Mouse (Mus musculus): ENCODE results near the gene Id2. TPM values are rescaled to one million over a fixed set of nuclear protein-coding genes. Genes with fewer than 3 reads are reported as not detected.

Id2 gene
- polyA plus RNA-seq, 1 experiment from 2014 or later: 606 TPM

DNA sequence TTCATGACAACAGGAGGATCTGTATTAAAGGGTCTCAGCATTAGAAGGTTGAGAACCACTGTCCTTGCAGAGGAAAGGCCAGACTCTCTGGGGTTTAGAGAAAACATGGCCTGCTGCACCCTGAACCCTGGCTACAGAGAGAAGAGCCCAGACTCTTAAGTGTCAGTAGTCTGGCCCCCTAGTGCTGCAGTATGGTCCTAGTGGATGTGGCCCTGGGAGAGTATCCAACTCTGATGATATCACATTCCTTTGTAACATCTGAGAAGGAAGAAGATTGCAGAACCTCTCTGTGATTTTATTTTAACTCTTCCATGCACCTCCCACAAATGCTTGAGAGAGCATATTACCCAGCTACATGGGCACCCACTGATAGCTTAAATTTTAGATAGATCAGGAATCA lies 7.6 kb upstream of the Id2 start:
- no peak overlapping the region for H3K27ac ChIP-seq (replicated peaks; ENCODE audit: low read depth, low read length)
- ATAC-seq (replicated peaks; ENCODE audit: insufficient number of reproducible peaks, low FRiP score, low TSS enrichment, low read depth) (no peak), DNase-seq (ENCODE audit: low spot score) (no peak)
- no peak overlapping the region for H3K9ac ChIP-seq (replicated peaks; ENCODE audit: low read length)
- H3K36me3 ChIP-seq (replicated peaks; ENCODE audit: control insufficient read depth, insufficient read depth, low read depth, low read length): no peaks in the 10 kb centered on the region
- H3K4me2 ChIP-seq (ENCODE audit: low read depth, low read length): no peak overlapping the region
- no peaks in the 10 kb centered on the region for H3K9me3 ChIP-seq (replicated peaks; ENCODE audit: control insufficient read depth, low read length)
- H3K4me3 ChIP-seq (ENCODE audit: low read depth, low read length): no peak overlapping the region
- no peaks in the 10 kb centered on the region for H3K27me3 ChIP-seq (ENCODE audit: control insufficient read depth, insufficient read depth, low read length)
- no peaks in the 10 kb centered on the region; the same call in 1 of the 2 replicates for H3K4me1 ChIP-seq (ENCODE audit: control insufficient read depth, insufficient read depth, low read length)

DNA sequence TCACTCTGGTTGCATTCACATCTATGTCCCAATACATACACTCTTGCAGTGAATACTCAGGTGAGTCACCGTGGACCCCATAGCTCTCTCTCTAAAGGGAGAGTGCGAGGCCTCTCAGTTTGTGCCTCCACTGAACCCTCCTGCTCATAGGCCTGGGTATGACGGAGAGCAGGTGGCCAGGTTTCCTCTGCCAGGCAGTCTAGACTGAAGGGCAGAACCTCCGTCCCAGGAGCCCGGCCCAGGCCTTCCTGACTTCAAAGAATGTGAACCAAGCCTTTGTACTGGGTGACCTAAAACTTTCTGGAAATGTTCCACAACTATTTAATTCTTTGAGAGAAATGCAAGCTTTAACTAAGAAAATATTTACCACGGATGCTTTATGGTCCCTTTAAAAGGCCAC lies 7.0 kb upstream of the Id2 start:
- no peak overlapping the region for H3K9ac ChIP-seq (replicated peaks; ENCODE audit: low read length)
- H3K4me1 ChIP-seq (ENCODE audit: control insufficient read depth, insufficient read depth, low read length): no peaks in the 10 kb centered on the region; the same call in 1 of the 2 replicates
- H3K4me2 ChIP-seq (ENCODE audit: low read depth, low read length): no peak overlapping the region
- H3K4me3 ChIP-seq (ENCODE audit: low read depth, low read length): no peak overlapping the region
- ATAC-seq (replicated peaks; ENCODE audit: insufficient number of reproducible peaks, low FRiP score, low TSS enrichment, low read depth) (no peak), DNase-seq (ENCODE audit: low spot score) (no peak)
- no peaks in the 10 kb centered on the region for H3K9me3 ChIP-seq (replicated peaks; ENCODE audit: control insufficient read depth, low read length)
- 68% methylated on average over 6 of the region's 6 CpGs for WGBS
- H3K36me3 ChIP-seq (replicated peaks; ENCODE audit: control insufficient read depth, insufficient read depth, low read depth, low read length): no peaks in the 10 kb centered on the region
- no peaks in the 10 kb centered on the region for H3K27me3 ChIP-seq (ENCODE audit: control insufficient read depth, insufficient read depth, low read length)
- no peak overlapping the region for H3K27ac ChIP-seq (replicated peaks; ENCODE audit: low read depth, low read length)

- no peaks in the 10 kb centered on the region; the same call in 1 of the 2 replicates for H3K4me1 ChIP-seq (ENCODE audit: control insufficient read depth, insufficient read depth, low read length)
- H3K9me3 ChIP-seq (replicated peaks; ENCODE audit: control insufficient read depth, low read length): no peaks in the 10 kb centered on the region
- 9% methylated on average over 5 of the region's 5 CpGs for WGBS
- DNase-seq (ENCODE audit: low spot score): peak; percentile 37
- ATAC-seq (replicated peaks; ENCODE audit: insufficient number of reproducible peaks, low FRiP score, low TSS enrichment, low read depth): no peak
- peak overlapping the region; percentile 99 for H3K27ac ChIP-seq (replicated peaks; ENCODE audit: low read depth, low read length)
- no peaks in the 10 kb centered on the region for H3K27me3 ChIP-seq (ENCODE audit: control insufficient read depth, insufficient read depth, low read length)
- no peak overlapping the region for H3K4me3 ChIP-seq (ENCODE audit: low read depth, low read length)
- no peaks in the 10 kb centered on the region for H3K36me3 ChIP-seq (replicated peaks; ENCODE audit: control insufficient read depth, insufficient read depth, low read depth, low read length)
- H3K9ac ChIP-seq (replicated peaks; ENCODE audit: low read length): peak overlapping the region; percentile 76
- H3K4me2 ChIP-seq (ENCODE audit: low read depth, low read length): peak overlapping the region; percentile 92
Observed at GRCm38 (mm10) chr12:25101389-25101788, 4.4 kb upstream of the Id2 start.

DNA sequence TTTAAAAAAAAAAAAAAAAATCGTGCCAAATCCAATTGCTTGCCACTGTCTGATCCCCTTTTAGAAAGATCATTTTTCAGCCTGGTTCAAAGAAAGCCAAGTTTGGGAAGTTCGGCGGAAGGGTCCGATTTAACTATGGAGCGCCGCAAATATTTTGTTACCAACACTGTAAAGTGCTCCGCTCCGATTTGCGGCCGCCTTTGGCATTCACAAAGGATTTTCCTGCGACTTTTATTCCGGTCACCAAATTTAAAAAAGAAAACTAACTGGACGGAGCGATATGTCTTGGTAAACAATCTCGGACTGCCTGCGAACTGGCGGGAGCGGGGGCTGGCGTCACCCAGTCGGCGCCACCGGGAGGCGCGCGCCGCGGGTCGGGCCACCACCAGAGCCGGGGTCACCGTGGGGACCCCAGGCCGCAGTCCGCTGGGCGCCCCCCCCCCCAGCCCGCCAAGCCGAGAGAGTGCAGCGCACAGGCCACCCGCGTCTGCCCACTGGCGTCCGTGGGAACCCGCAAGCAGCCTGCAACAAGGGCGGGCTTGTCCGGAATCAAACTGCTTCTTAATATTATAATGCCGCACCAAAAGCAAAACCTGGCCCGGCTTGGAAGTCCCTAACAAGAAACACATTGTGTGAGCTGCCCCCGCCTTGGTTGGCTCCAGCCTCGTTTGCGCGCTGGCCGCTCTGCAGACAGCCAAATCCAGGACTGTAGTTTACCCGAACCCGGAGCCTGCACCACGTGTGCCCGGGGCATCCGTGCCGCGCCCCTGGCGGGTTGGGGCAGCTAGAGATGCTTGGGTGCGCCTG lies 3.7 kb upstream of the Id2 start:
- Histone ChIP-seq H3K9me3 (replicated peaks; ENCODE audit: control insufficient read depth, low read length) (no peaks in the 10 kb centered on the region), H3K27ac (replicated peaks; ENCODE audit: low read depth, low read length) (peak overlapping the region; percentile 99), H3K27me3 (ENCODE audit: control insufficient read depth, insufficient read depth, low read length) (no peaks in the 10 kb centered on the region), H3K4me3 (ENCODE audit: low read depth, low read length) (peak overlapping the region; percentile 50), H3K4me1 (ENCODE audit: control insufficient read depth, insufficient read depth, low read length) (no peaks in the 10 kb centered on the region; the same call in 1 of the 2 replicates), H3K36me3 (replicated peaks; ENCODE audit: control insufficient read depth, insufficient read depth, low read depth, low read length) (no peaks in the 10 kb centered on the region), H3K9ac (replicated peaks; ENCODE audit: low read length) (peak overlapping the region; percentile 76), H3K4me2 (ENCODE audit: low read depth, low read length) (peak overlapping the region; percentile 92)
- WGBS: under 1% methylated on average over 59 of the region's 59 CpGs
- DNase-seq (ENCODE audit: low spot score) (peak; percentile 90), ATAC-seq (replicated peaks; ENCODE audit: insufficient number of reproducible peaks, low FRiP score, low TSS enrichment, low read depth) (no peak)

GRCm38 (mm10) chr12:25099563-25100408 lies 2.8 kb upstream of the Id2 start:
- H3K9me3 ChIP-seq (replicated peaks; ENCODE audit: control insufficient read depth, low read length): no peaks in the 10 kb centered on the region
- H3K4me3 ChIP-seq (ENCODE audit: low read depth, low read length): peak overlapping the region; percentile 50
- DNase-seq (ENCODE audit: low spot score) (peak; percentile 74), ATAC-seq (replicated peaks; ENCODE audit: insufficient number of reproducible peaks, low FRiP score, low TSS enrichment, low read depth) (no peak)
- H3K4me1 ChIP-seq (ENCODE audit: control insufficient read depth, insufficient read depth, low read length): no peaks in the 10 kb centered on the region; the same call in 1 of the 2 replicates
- peak overlapping the region; percentile 92 for H3K4me2 ChIP-seq (ENCODE audit: low read depth, low read length)
- peak overlapping the region; percentile 76 for H3K9ac ChIP-seq (replicated peaks; ENCODE audit: low read length)
- no peaks in the 10 kb centered on the region for H3K36me3 ChIP-seq (replicated peaks; ENCODE audit: control insufficient read depth, insufficient read depth, low read depth, low read length)
- under 1% methylated on average over 38 of the region's 38 CpGs for WGBS
- no peaks in the 10 kb centered on the region for H3K27me3 ChIP-seq (ENCODE audit: control insufficient read depth, insufficient read depth, low read length)
- peak overlapping the region; percentile 99 for H3K27ac ChIP-seq (replicated peaks; ENCODE audit: low read depth, low read length)

- H3K9ac ChIP-seq (replicated peaks; ENCODE audit: low read length): peak overlapping the region; percentile 76
- peak overlapping the region; percentile 50 for H3K4me3 ChIP-seq (ENCODE audit: low read depth, low read length)
- peak; percentile 54 for ATAC-seq (replicated peaks; ENCODE audit: insufficient number of reproducible peaks, low FRiP score, low TSS enrichment, low read depth)
- H3K27me3 ChIP-seq (ENCODE audit: control insufficient read depth, insufficient read depth, low read length): no peaks in the 10 kb centered on the region
- peak; percentile 86 for DNase-seq (ENCODE audit: low spot score)
- no peaks in the 10 kb centered on the region; the same call in 1 of the 2 replicates for H3K4me1 ChIP-seq (ENCODE audit: control insufficient read depth, insufficient read depth, low read length)
- 0% methylated on average over 9 of the region's 9 CpGs for WGBS
- no peaks in the 10 kb centered on the region for H3K9me3 ChIP-seq (replicated peaks; ENCODE audit: control insufficient read depth, low read length)
- H3K27ac ChIP-seq (replicated peaks; ENCODE audit: low read depth, low read length): peak overlapping the region; percentile 99
- no peaks in the 10 kb centered on the region for H3K36me3 ChIP-seq (replicated peaks; ENCODE audit: control insufficient read depth, insufficient read depth, low read depth, low read length)
- H3K4me2 ChIP-seq (ENCODE audit: low read depth, low read length): peak overlapping the region; percentile 92
Observed at GRCm38 (mm10) chr12:25099313-25099562, 2.3 kb upstream of the Id2 start.

DNA sequence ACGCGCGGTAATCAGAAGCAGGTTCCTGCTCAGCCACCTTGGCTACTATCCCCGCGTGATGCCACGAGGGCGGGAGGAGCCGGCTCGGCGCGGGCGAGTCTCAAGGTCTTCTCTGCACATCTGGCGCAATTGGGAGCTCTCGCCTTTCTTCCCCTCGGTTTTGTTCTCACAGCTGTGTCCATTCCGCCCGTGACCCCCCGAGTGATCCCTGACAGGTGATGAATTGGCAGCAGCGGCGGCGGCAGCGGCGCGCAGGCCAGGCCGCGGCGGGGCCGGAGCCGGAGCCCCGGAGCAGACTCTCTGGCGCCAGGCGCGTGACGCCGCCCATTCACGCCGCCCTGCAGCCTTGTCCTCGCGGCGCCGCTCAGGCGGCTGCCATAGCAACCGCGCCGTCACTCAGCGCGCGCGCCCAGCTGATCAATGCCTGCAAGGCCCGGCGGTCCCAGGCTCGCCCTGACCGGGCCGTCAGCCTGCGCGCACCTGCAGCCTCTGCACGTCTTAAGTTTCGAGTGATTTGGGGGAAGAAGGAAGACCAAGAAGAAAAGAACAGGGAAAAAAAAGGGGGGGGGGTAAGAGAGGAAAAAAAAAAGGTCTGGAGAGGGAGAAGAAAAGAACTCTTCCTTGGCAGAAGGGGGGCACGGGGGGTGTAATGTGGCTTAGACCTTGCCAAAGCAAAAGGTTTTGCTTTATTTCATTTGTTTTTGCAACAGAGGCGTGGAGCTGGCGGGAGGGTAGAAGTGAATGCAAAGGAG lies 1.8 kb upstream of the Id2 start:
- DNase-seq (ENCODE audit: low spot score) (peak; percentile 98), ATAC-seq (replicated peaks; ENCODE audit: insufficient number of reproducible peaks, low FRiP score, low TSS enrichment, low read depth) (peak; percentile 85)
- H3K9ac ChIP-seq (replicated peaks; ENCODE audit: low read length): peak overlapping the region; percentile 76
- under 1% methylated on average over 58 of the region's 61 CpGs for WGBS
- no peaks in the 10 kb centered on the region for H3K36me3 ChIP-seq (replicated peaks; ENCODE audit: control insufficient read depth, insufficient read depth, low read depth, low read length)
- H3K27ac ChIP-seq (replicated peaks; ENCODE audit: low read depth, low read length): peak overlapping the region; percentile 99
- H3K4me3 ChIP-seq (ENCODE audit: low read depth, low read length): peak overlapping the region; percentile 50
- H3K4me2 ChIP-seq (ENCODE audit: low read depth, low read length): peak overlapping the region; percentile 92
- no peaks in the 10 kb centered on the region for H3K9me3 ChIP-seq (replicated peaks; ENCODE audit: control insufficient read depth, low read length)
- H3K27me3 ChIP-seq (ENCODE audit: control insufficient read depth, insufficient read depth, low read length): no peaks in the 10 kb centered on the region
- no peaks in the 10 kb centered on the region; the same call in 1 of the 2 replicates for H3K4me1 ChIP-seq (ENCODE audit: control insufficient read depth, insufficient read depth, low read length)

Data from embryonic facial prominence, embryonic 11.5 days (tissue).